Mouse (Mus musculus) neural tube, embryonic 11.5 days (tissue): ENCODE results near the gene Rap2c. TPM values are rescaled to one million over a fixed set of nuclear protein-coding genes. Genes with fewer than 3 reads are reported as not detected.

Experiments
- polyA plus RNA-seq: library from polyadenylated mRNA; unstranded; fragments of >200 nt; fragmentation: Nextera tagmentation; extraction: Ambion mirVana; gene quantifications from 2 replicates; pipeline ENCODE4 v1.2.1, GENCODE M21; 2014

Gene Rap2c
- polyA plus RNA-seq, 1 experiment from 2014 or later: 34.2 TPM

Other genes with a start within 250 kb of the Rap2c start
- gene Stk26, start 177.0 kb downstream of the Rap2c start, polyA plus RNA-seq: 2.7 and 3.1 TPM in 2 replicates
- gene Frmd7, start 75.3 kb downstream of the Rap2c start, polyA plus RNA-seq: 0.11 TPM in 1 of 2 replicates, not detected in the other
- gene Mbnl3, start 188.5 kb upstream of the Rap2c start, polyA plus RNA-seq: 4.8 and 5.6 TPM in 2 replicates